Mouse (Mus musculus) embryonic facial prominence, embryonic 13.5 days (tissue): ENCODE results near the gene Colgalt2. TPM values are rescaled to one million over a fixed set of nuclear protein-coding genes. Genes with fewer than 3 reads are reported as not detected.
A peak's percentile ranks its signal among the peaks of the same experiment; 100 is the strongest.

Experiments
- ATAC-seq: fragments of 200-750 bp; cut with Nextera tagmentation; 2 replicates; pipeline ENCODE4 v1.8.0; 2017; ENCODE audit warnings: low read depth; ENCODE audit not compliant: insufficient number of reproducible peaks, insufficient read depth, low FRiP score, low TSS enrichment
- H3K27ac ChIP-seq: fragments of 300-500 bp; sonication (generic); 2 replicates; pipeline ENCODE4 v1.5.1; 2015; ENCODE audit warnings: moderate library complexity, mild to moderate bottlenecking, inconsistent platforms
- H3K27me3 ChIP-seq: fragments of 300-500 bp; sonication (generic); 2 replicates; pipeline ENCODE4 v1.6.1; 2015; ENCODE audit warnings: mild to moderate bottlenecking, inconsistent platforms
- H3K36me3 ChIP-seq: fragments of 300-500 bp; sonication (generic); 2 replicates; pipeline ENCODE4 v1.6.1; 2015; ENCODE audit warnings: mild to moderate bottlenecking, inconsistent platforms
- H3K4me1 ChIP-seq: fragments of 300-500 bp; sonication (generic); 2 replicates; pipeline ENCODE4 v1.6.1; 2015; ENCODE audit warnings: inconsistent platforms
- H3K4me2 ChIP-seq: fragments of 300-500 bp; sonication (generic); 2 replicates; pipeline ENCODE4 v1.6.1; 2015; ENCODE audit warnings: moderate library complexity, mild to moderate bottlenecking, inconsistent platforms
- H3K4me3 ChIP-seq: fragments of 300-500 bp; sonication (generic); 2 replicates; pipeline ENCODE4 v1.5.1; 2015; ENCODE audit warnings: mild to moderate bottlenecking, inconsistent platforms
- H3K9ac ChIP-seq: fragments of 300-500 bp; sonication (generic); 2 replicates; pipeline ENCODE4 v1.6.1; 2015; ENCODE audit warnings: mild to moderate bottlenecking, inconsistent platforms
- H3K9me3 ChIP-seq: fragments of 300-500 bp; sonication (generic); 2 replicates; pipeline ENCODE4 v1.6.1; 2016; ENCODE audit warnings: inconsistent platforms
- WGBS: fragments of 180-500 bp; shearing (Covaris S2); methylation state at CpG from one replicate; pipeline ENCODE4 v1.1.7; 2015; ENCODE audit warnings: mixed read lengths; 5-methylcytosine and 5-hydroxymethylcytosine counted together
- polyA plus RNA-seq: library from polyadenylated mRNA; unstranded; fragments of >200 nt; fragmentation: Nextera tagmentation; extraction: Ambion mirVana; gene quantifications from 2 replicates; pipeline ENCODE4 v1.2.1, GENCODE M21; 2015

Gene Colgalt2
- polyA plus RNA-seq, 1 experiment from 2014 or later: 3.8 TPM

GRCm38 (mm10) chr1:152542747-152543378 lies 143.2 kb downstream of the Colgalt2 start:
- Histone ChIP-seq H3K27ac (no peak overlapping the region), H3K4me2 (no peak overlapping the region), H3K9ac (no peak overlapping the region), H3K9me3 (no peaks in the 10 kb centered on the region), H3K4me1 (no peaks in the 10 kb centered on the region), H3K4me3 (no peak overlapping the region), H3K36me3 (peaks cover 59% of the 10 kb centered on the region), H3K27me3 (no peaks in the 10 kb centered on the region)
- ATAC-seq: no peak
- 91% methylated on average over 6 of the region's 6 CpGs for WGBS

GRCm38 (mm10) chr1:152543449-152544159 lies 144.0 kb downstream of the Colgalt2 start:
- H3K27me3 ChIP-seq: no peaks in the 10 kb centered on the region
- H3K4me1 ChIP-seq: peaks cover 3% of the 10 kb centered on the region
- no peak overlapping the region for H3K4me3 ChIP-seq
- ATAC-seq: no peak
- H3K9me3 ChIP-seq: no peaks in the 10 kb centered on the region
- no peak overlapping the region for H3K9ac ChIP-seq
- WGBS: 89% methylated on average over 2 of the region's 2 CpGs
- H3K36me3 ChIP-seq: peaks cover 61% of the 10 kb centered on the region
- H3K4me2 ChIP-seq: no peak overlapping the region
- H3K27ac ChIP-seq: no peak overlapping the region

GRCm38 (mm10) chr1:152549061-152549738 lies 149.6 kb downstream of the Colgalt2 start:
- H3K4me2 ChIP-seq: no peak overlapping the region
- H3K27ac ChIP-seq: no peak overlapping the region
- peaks cover 50% of the 10 kb centered on the region for H3K36me3 ChIP-seq
- no peak overlapping the region for H3K9ac ChIP-seq
- H3K4me3 ChIP-seq: no peak overlapping the region
- ATAC-seq: no peak
- H3K4me1 ChIP-seq: peaks cover 33% of the 10 kb centered on the region
- WGBS: 63% methylated on average over 13 of the region's 13 CpGs
- no peaks in the 10 kb centered on the region for H3K9me3 ChIP-seq
- no peaks in the 10 kb centered on the region for H3K27me3 ChIP-seq

GRCm38 (mm10) chr1:152550544-152550943 lies 150.9 kb downstream of the Colgalt2 start:
- Histone ChIP-seq H3K9me3 (no peaks in the 10 kb centered on the region), H3K36me3 (peaks cover 44% of the 10 kb centered on the region), H3K4me3 (no peak overlapping the region), H3K27ac (no peak overlapping the region), H3K4me1 (peaks cover 44% of the 10 kb centered on the region), H3K9ac (no peak overlapping the region), H3K4me2 (no peak overlapping the region), H3K27me3 (no peaks in the 10 kb centered on the region)
- WGBS: 48% methylated on average over 2 of the region's 2 CpGs
- no peak for ATAC-seq

GRCm38 (mm10) chr1:152550973-152551372 lies 151.3 kb downstream of the Colgalt2 start:
- Histone ChIP-seq H3K9ac (no peak overlapping the region), H3K36me3 (peaks cover 40% of the 10 kb centered on the region), H3K4me2 (no peak overlapping the region), H3K9me3 (no peaks in the 10 kb centered on the region), H3K27ac (no peak overlapping the region), H3K4me3 (no peak overlapping the region), H3K27me3 (no peaks in the 10 kb centered on the region), H3K4me1 (peaks cover 48% of the 10 kb centered on the region)
- WGBS: 79% methylated on average over 3 of the region's 3 CpGs
- no peak for ATAC-seq

- peak overlapping the region; percentile 49 for H3K27ac ChIP-seq
- H3K4me1 ChIP-seq: peaks cover 61% of the 10 kb centered on the region
- no peak for ATAC-seq
- H3K4me2 ChIP-seq: no peak overlapping the region
- H3K36me3 ChIP-seq: peaks cover 16% of the 10 kb centered on the region
- no peaks in the 10 kb centered on the region for H3K9me3 ChIP-seq
- H3K27me3 ChIP-seq: no peaks in the 10 kb centered on the region
- no peak overlapping the region for H3K9ac ChIP-seq
- no peak overlapping the region for H3K4me3 ChIP-seq
- 73% methylated on average over 15 of the region's 15 CpGs for WGBS
Observed at GRCm38 (mm10) chr1:152553912-152554547, 154.4 kb downstream of the Colgalt2 start.

GRCm38 (mm10) chr1:152555944-152556573 lies 156.4 kb downstream of the Colgalt2 start:
- peaks cover 57% of the 10 kb centered on the region for H3K4me1 ChIP-seq
- H3K9ac ChIP-seq: peak overlapping the region; percentile 37; the same call in 1 of the 2 replicates
- 20% methylated on average over 7 of the region's 7 CpGs for WGBS
- no peaks in the 10 kb centered on the region for H3K27me3 ChIP-seq
- H3K4me2 ChIP-seq: 0 out of 2 replicates have a peak overlapping the region, but pooled peaks have one; percentile 20
- no peak overlapping the region for H3K4me3 ChIP-seq
- H3K9me3 ChIP-seq: no peaks in the 10 kb centered on the region
- peak; percentile 76 for ATAC-seq
- H3K27ac ChIP-seq: peak overlapping the region; percentile 84
- H3K36me3 ChIP-seq: peaks cover 16% of the 10 kb centered on the region

- no peak overlapping the region for H3K9ac ChIP-seq
- H3K36me3 ChIP-seq: peaks cover 15% of the 10 kb centered on the region
- no peaks in the 10 kb centered on the region for H3K27me3 ChIP-seq
- ATAC-seq: no peak
- peak overlapping the region; percentile 84; the same call in 1 of the 2 replicates for H3K27ac ChIP-seq
- H3K4me1 ChIP-seq: peaks cover 62% of the 10 kb centered on the region
- no peak overlapping the region for H3K4me2 ChIP-seq
- 68% methylated on average over 14 of the region's 14 CpGs for WGBS
- H3K4me3 ChIP-seq: no peak overlapping the region
- no peaks in the 10 kb centered on the region for H3K9me3 ChIP-seq
Observed at GRCm38 (mm10) chr1:152556576-152557281, 157.1 kb downstream of the Colgalt2 start.
